Mouse (Mus musculus): ENCODE data around the gene Slf2.

Gene Slf2

GRCm38 (mm10) chr19:44930744-44931453, at the start of gene Slf2:
TSS of gene Slf2 (plus strand) at chr19:44931151.
- peak; percentile 99 for DNase-seq

DNA sequence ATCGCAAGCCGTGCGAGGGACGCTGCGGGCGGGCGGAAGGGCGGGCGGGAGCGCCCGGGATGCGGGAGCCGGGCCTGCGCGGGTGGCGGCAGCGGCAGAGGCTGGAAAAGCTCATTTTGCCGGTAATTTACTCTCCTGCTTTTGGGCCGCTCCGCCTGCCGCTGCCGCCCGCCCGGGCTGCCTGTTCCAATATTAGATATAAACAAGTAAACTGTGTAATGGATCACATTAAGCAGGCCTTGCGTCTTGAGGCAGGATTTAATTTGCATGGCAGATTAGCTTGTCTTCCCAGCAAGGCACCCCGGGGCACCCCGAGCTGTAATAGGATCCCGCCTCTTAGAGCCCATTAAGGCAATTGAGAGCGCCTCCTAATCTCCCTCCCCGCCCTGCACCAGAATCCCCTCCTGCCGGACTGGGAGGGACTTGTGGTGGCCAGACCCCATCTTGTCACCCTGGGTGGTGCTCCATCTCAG, 48.4 kb upstream of the Slf2 start:
- peak; percentile 31 for DNase-seq

DNA sequence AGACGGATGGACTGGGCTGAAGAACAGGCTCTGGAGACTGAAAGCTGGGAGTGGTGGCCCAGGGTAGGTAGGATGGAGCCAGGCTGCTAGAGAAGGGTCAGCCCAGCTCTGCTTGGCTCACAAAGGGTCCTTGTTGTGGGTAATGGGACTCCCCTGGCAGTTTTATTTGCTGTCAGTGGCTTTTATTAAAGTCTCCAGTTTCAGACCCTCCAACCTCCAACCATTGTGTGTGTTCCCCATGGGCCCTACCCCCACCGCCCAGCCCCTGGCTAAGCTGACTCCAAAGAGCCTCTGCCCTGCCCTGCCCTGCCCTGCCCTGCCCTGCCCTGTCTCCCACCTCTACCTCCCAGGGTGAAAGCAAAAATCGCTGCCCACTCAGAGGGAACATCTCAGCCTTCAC, 46.6 kb upstream of the Slf2 start:
- no peak for DNase-seq

- DNase-seq, result no peak
These were observed 44.5 kb upstream of the Slf2 start for GRCm38 (mm10) chr19:44886475-44886874.

GRCm38 (mm10) chr19:44887679-44888235, 43.2 kb upstream of the Slf2 start:
- no peak for DNase-seq

DNA sequence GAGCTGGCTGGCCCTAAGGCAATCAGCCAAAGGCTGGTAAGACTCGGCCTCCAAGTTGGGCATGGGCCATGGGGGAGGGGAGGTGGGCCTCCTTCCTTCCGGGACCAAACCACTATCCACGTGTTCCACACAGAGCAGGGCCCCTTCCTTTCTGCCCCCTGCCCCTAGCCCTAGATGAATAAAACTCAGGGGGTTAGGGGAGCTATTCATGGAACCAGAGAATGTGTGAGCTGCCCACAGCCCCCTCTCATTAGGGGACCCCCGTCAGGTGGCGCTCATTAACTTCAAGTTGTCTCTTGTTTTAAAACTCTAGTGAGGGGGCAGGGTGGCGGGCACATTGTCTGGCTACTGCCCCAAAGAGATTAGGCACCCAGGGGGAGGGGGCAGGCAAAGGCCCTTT, 41.4 kb upstream of the Slf2 start:
- no peak for DNase-seq

DNA sequence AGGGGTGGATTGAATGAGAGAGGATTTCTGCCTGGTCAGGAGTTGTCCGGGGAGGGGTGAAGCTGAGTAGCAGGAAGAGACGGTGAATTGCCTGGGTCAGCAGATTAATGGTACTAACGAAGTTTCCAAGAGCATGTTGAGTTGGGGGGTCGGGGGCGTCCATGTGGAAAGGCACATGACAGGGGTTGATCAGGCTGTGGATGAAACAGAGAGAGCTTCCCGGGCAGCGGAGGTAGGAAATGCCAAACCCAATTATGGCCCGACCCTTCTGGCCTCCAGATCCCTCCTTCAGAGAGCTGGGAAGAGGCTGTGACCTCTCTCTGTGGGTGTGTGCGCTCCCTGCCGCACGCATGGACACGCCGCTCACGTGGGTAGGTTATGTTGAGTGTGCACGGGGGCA, 39.5 kb upstream of the Slf2 start:
- no peak for DNase-seq

- DNase-seq, result no peak
These were observed 37.6 kb upstream of the Slf2 start for GRCm38 (mm10) chr19:44893231-44893871.

- peak; percentile 48 for DNase-seq
These were observed 35.7 kb upstream of the Slf2 start for GRCm38 (mm10) chr19:44895245-44895644.

- DNase-seq, result no peak
These were observed 34.5 kb upstream of the Slf2 start for GRCm38 (mm10) chr19:44896450-44896849.

GRCm38 (mm10) chr19:44897521-44897920, 33.4 kb upstream of the Slf2 start:
- DNase-seq, result no peak

DNA sequence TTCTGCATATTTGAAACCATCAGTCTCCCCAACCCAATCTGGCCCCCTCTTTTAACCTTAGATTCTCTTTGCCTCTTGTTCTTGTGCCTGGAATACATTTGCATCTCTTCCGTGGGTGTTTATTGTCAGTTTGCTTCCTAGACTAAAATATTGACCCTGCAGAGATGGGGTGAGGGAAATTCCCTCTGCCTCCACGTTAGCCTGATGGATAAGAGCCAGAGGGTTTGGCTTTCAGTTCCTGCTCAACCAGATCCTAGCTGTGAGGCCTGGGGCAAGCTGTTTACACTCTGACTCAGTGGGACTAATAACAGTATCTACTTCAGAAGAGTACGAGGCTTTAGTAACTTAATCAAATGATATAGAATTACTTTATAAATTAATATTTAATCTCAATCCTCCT, 32.3 kb upstream of the Slf2 start:
- DNase-seq, result no peak

- DNase-seq, result no peak
These were observed 31.7 kb upstream of the Slf2 start for GRCm38 (mm10) chr19:44899104-44899793.

DNA sequence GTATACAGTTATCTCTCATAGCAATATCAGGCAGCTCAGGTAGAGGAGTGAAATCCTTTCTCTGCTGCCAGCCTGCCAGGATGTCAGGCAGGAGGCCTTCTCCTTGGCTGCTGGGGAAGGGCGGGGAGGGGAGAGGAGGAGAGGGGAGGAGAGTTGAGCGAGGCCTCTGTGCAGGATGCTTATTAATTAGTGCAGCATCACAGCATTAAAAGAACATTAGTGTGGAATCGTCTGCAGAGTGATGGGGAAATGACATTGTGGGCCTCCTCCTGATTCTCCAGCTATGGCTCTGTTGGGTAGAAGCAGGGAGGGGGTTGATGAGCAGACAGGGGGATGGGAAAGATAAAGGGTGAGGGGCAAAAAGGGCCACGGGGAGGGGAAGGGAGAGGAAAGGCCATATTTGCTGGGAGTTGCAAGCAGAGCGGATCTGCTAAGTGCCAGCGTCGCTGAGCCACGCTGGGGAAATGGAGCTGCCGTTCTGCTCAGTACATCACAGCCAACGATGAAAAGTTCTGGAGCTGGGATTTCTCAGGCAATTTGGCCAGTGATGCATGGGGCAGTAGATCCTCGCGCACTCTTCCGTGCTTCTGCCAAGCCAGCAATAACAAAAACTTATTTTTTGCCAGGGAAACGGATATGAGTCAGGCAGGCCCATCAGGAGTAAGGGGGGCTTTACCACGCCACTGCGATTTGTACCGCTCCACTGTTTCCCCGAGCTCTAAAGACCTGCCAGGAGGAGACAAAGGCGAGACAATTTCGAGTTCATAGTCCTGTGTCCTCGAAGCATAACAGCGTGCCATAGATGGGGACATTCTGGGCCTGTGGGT, 30.8 kb upstream of the Slf2 start:
- no peak for DNase-seq

DNA sequence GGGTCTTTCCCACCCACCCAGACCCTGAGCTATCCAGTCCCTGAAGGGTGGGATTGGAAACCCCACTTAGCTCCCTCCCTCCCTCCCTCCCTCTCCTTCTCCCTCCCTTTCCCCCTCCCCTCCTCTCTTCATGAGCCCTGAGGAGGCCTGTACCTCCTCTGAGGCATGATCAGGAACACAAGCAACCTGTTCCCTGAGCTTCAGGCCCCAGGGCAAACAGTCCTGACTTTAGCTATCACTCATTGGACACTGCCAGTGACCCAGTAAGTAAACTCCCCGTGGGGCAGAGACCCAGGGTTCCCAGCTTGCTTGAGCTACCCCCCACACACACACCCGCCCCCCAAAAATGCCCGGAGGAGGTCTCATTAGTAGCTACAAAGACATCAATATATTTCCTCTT, 29.9 kb upstream of the Slf2 start:
- DNase-seq, result no peak

- DNase-seq, result no peak
These were observed 28.6 kb upstream of the Slf2 start for GRCm38 (mm10) chr19:44902324-44902723.

DNA sequence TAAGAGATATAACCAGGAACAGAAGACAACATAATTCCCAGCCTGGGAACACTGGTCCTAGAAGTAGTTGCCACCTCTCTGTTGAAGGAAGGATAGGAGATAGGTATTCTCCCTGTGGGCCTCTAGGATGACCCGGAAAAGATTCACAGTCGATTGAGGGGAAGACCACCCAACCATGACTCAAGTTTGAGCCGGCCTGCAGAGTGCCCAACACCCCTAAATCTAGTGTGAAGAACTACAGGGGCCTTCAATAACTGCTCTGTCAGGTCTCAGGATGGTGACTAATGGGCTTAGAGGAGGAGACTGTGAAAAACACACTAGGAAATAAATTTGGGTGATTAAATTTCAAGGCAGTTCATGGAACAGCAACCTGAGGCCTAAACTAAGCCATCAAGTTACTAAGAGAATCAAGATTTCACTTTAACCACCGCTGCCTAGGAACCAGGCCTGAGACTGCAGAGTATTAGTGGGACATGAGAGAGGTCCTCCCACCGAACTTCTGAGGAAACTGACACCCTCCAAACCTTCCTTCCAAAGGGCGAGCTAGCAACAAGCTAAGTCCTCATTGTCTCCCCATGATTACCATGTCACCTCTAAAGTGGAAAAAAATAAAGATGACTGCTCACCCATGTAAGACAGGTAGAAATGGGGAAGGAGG, 27.5 kb upstream of the Slf2 start:
- DNase-seq, result no peak

DNA sequence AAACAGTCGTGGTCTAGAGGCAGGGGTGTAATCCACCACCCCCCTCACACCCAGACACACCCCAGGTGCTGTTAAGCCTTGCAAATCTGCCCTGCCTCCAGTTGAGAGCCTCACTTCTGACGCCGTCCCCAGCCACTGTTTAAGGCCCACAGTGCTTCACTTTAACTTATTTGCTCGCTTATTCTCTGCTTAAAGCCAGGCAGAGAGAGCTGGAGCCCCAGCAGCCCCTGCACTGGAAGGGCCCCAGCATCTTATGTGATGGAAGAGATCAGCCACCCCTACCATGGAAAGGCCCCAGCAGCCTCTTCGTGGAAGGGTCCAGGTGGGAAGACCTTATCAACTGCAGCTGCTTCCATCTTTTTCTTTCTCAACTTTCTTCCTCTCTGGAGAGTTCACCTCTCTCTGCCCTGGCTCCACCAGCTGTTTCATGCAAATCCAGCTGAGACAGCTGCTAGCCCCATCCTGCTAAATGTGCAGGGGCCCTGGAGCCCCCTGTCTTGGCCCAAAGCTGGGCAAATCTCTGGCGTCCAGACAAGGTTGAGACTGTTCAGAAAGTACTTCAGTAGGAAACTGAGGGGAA, 26.7 kb upstream of the Slf2 start:
- no peak for DNase-seq

- no peak for DNase-seq
These were observed 25.6 kb upstream of the Slf2 start for GRCm38 (mm10) chr19:44905316-44905715.

- no peak for DNase-seq
These were observed 22.9 kb upstream of the Slf2 start for GRCm38 (mm10) chr19:44907851-44908690.
